Mouse (Mus musculus): ENCODE measurements at regions not wholly inside any gene's neighbourhood (a gene's known extent, or its start where the extent isn't known, plus 50 kb on each side); places are given as distances from the start of the nearest gene placed in this dataset.

GRCm38 (mm10) chr11:45174811-45175798 lies 558.0 kb downstream of the Ebf1 start:
- peak; percentile 16 for DNase-seq

- DNase-seq = no peak
These were observed 559.9 kb downstream of the Ebf1 start for GRCm38 (mm10) chr11:45176971-45177370.

GRCm38 (mm10) chr11:45178036-45178435 lies 560.9 kb downstream of the Ebf1 start:
- DNase-seq = no peak

- no peak for DNase-seq
These were observed 561.9 kb downstream of the Ebf1 start for GRCm38 (mm10) chr11:45179019-45179418.

- DNase-seq = no peak
These were observed 573.7 kb downstream of the Ebf1 start for GRCm38 (mm10) chr11:45190601-45191370.

- DNase-seq = no peak
These were observed 574.5 kb downstream of the Ebf1 start for GRCm38 (mm10) chr11:45191392-45192189.

GRCm38 (mm10) chr11:45193319-45193718 lies 576.2 kb downstream of the Ebf1 start:
- DNase-seq = no peak

GRCm38 (mm10) chr11:45199520-45199919 lies 582.4 kb downstream of the Ebf1 start:
- DNase-seq = no peak

GRCm38 (mm10) chr11:45200714-45201405 lies 583.7 kb downstream of the Ebf1 start:
- peak; percentile 26 for DNase-seq

GRCm38 (mm10) chr11:45203446-45203845 lies 586.3 kb downstream of the Ebf1 start:
- peak; percentile 13 for DNase-seq

GRCm38 (mm10) chr11:45206611-45207525 lies 589.8 kb downstream of the Ebf1 start:
- DNase-seq = no peak

GRCm38 (mm10) chr11:45214096-45214495 lies 597.0 kb downstream of the Ebf1 start:
- no peak for DNase-seq

GRCm38 (mm10) chr11:45216942-45217474 lies 599.9 kb downstream of the Ebf1 start:
- no peak for DNase-seq

- no peak for DNase-seq
These were observed 602.1 kb downstream of the Ebf1 start for GRCm38 (mm10) chr11:45219239-45219638.

- no peak for DNase-seq
These were observed 604.9 kb downstream of the Ebf1 start for GRCm38 (mm10) chr11:45222021-45222420.

GRCm38 (mm10) chr11:45235476-45236412 lies 616.1 kb upstream of the Clint1 start:
- no peak for DNase-seq

GRCm38 (mm10) chr11:45237056-45237455 lies 614.8 kb upstream of the Clint1 start:
- DNase-seq = peak; percentile 27

GRCm38 (mm10) chr11:45239044-45239443 lies 612.8 kb upstream of the Clint1 start:
- no peak for DNase-seq

- DNase-seq = no peak
These were observed 611.4 kb upstream of the Clint1 start for GRCm38 (mm10) chr11:45240419-45240818.
